Mouse (Mus musculus) monocyte, adult 2 months (primary cell): Measurements from ENCODE around the gene Rab36.

Experiments used
- DNase-seq, 2 experiments: peaks; one replicate each; pipeline ENCODE4 v3.0.0; 2022; ENCODE audit warnings: low spot score in 2 of 2, low read depth in 1 of 2

Rab36 gene

GRCm38 (mm10) chr10:75044459-75044858 is 7.6 kb downstream of the Rab36 start:
- DNase-seq: no peak

- no peak for DNase-seq
These were observed 9.0 kb downstream of the Rab36 start for GRCm38 (mm10) chr10:75045831-75046230.

- DNase-seq: no peak
These were observed 11.9 kb downstream of the Rab36 start for GRCm38 (mm10) chr10:75048711-75049110.

- no peak for DNase-seq
These were observed 14.7 kb downstream of the Rab36 start for GRCm38 (mm10) chr10:75051364-75052074.

GRCm38 (mm10) chr10:75052902-75053301 is 16.0 kb downstream of the Rab36 start:
- DNase-seq: no peak

GRCm38 (mm10) chr10:75053655-75054054 is 16.8 kb downstream of the Rab36 start:
- DNase-seq: no peak

GRCm38 (mm10) chr10:75054125-75054524 is 17.3 kb downstream of the Rab36 start:
- DNase-seq: no peak

GRCm38 (mm10) chr10:75055672-75056071 is 18.8 kb downstream of the Rab36 start:
- peak; percentile 57 to 74 for DNase-seq

- no peak for DNase-seq
These were observed 19.4 kb downstream of the Rab36 start for GRCm38 (mm10) chr10:75056255-75056654.

GRCm38 (mm10) chr10:75058336-75058735 is 21.5 kb downstream of the Rab36 start:
- no peak for DNase-seq

GRCm38 (mm10) chr10:75058761-75059395 is 22.0 kb downstream of the Rab36 start:
- DNase-seq: no peak

GRCm38 (mm10) chr10:75059396-75059795 is 22.5 kb downstream of the Rab36 start:
- peak in 1 of 2 experiments; percentile 48 for DNase-seq

GRCm38 (mm10) chr10:75060217-75060842 is 23.5 kb downstream of the Rab36 start, which contains the start of gene Bcr:
TSS of gene Bcr (plus strand) at chr10:75060592.
- DNase-seq: peak; percentile 56 to 60

- DNase-seq: no peak
These were observed 24.0 kb downstream of the Rab36 start for GRCm38 (mm10) chr10:75060843-75061235.

- no peak for DNase-seq
These were observed 24.7 kb downstream of the Rab36 start for GRCm38 (mm10) chr10:75061341-75062188.

GRCm38 (mm10) chr10:75062189-75062561 is 25.3 kb downstream of the Rab36 start:
- no peak for DNase-seq

GRCm38 (mm10) chr10:75062621-75063020 is 25.8 kb downstream of the Rab36 start:
- no peak for DNase-seq

- DNase-seq: no peak
These were observed 26.6 kb downstream of the Rab36 start for GRCm38 (mm10) chr10:75063301-75063965.

GRCm38 (mm10) chr10:75065691-75066090 is 28.8 kb downstream of the Rab36 start:
- DNase-seq: no peak

GRCm38 (mm10) chr10:75067446-75067845 is 30.6 kb downstream of the Rab36 start:
- DNase-seq: no peak

- DNase-seq: no peak
These were observed 31.2 kb downstream of the Rab36 start for GRCm38 (mm10) chr10:75068086-75068485.
